Mouse (Mus musculus) Patski (cell line): ENCODE results near the gene C2cd2l. TPM values are rescaled to one million over a fixed set of nuclear protein-coding genes. Genes with fewer than 3 reads are reported as not detected.
A peak's percentile ranks its signal among the peaks of the same experiment; 100 is the strongest.
"Not testable (repeated sequence)": the region's sequence is repeated elsewhere in the genome, so short reads cannot be mapped to it uniquely, and the experiment has no call there.

Experiments
- ATAC-seq: fragments of 100-300 bp; one replicate; pipeline ENCODE4 v1.8.0; 2021
- CTCF ChIA-PET: fragments of 350-600 bp; sonication (Branson Sonifier 250); formaldehyde crosslinking; loops from one replicate; lab custom pipeline; 2022; ENCODE audit warnings: inconsistent platforms; lab: Charles Lee
- POLR2A ChIA-PET: fragments of 350-600 bp; sonication (Branson Sonifier 250); formaldehyde crosslinking; loops from one replicate; lab custom pipeline; 2022; ENCODE audit warnings: antibody characterized with exemption, inconsistent platforms; lab: Charles Lee
- DNase-seq: peaks from one replicate; pipeline ENCODE4 v3.0.0-alpha.2; 2011; ENCODE audit warnings: low read depth, low spot score
- H3K27me3 ChIP-seq: fragments of 371-371 bp; one replicate; pipeline ENCODE4 v1.5.1; 2021
- CTCF ChIP-seq: fragments of 100-300 bp; IDR thresholded peaks from one replicate; pipeline ENCODE4 v1.5.1; 2021
- in situ Hi-C: fragments of 300-500 bp; cut with MboI; formaldehyde crosslinking; loops from 3 replicates; pipeline ENCODE4 v1.11.1; 2018; ENCODE audit warnings: low pct_unique_long_range_greater_than_20kb, mixed read lengths
- polyA plus RNA-seq: library from polyadenylated mRNA; unstranded; gene quantifications from one replicate; pipeline ENCODE4 v1.2.3, GENCODE M21; 2021

The C2cd2l gene
- polyA plus RNA-seq, 1 experiment from 2014 or later: 29.5 TPM

GRCm38 (mm10) chr9:44347166-44347565 lies 27.1 kb upstream of the C2cd2l start:
- POLR2A ChIA-PET: no interaction called here
- ATAC-seq (no peak), DNase-seq (no peak)
- no peaks in the 10 kb centered on the region for H3K27me3 ChIP-seq
- TF ChIP-seq CTCF: no peak
- CTCF ChIA-PET: no interaction called here
- in situ Hi-C loops: no loop called here

- no peak for ATAC-seq
- DNase-seq: no peak
- POLR2A ChIA-PET: interaction anchor here (0.7 kb wide), 1 partner anchor 212 kb away, joined by 4 read pairs; no protein-coding TSS in a partner anchor
- CTCF ChIA-PET: interaction anchor here (1.0 to 2.5 kb wide), 2 partner anchors 16 to 52 kb away, joined by 3 to 8 read pairs; partner anchors contain the start of gene Vps11
- no peaks in the 10 kb centered on the region for H3K27me3 ChIP-seq
- TF ChIP-seq CTCF: no peak
- in situ Hi-C loops: no loop called here
Observed at GRCm38 (mm10) chr9:44345570-44346433, 25.7 kb upstream of the C2cd2l start.

GRCm38 (mm10) chr9:44343781-44344421 lies 23.8 kb upstream of the C2cd2l start, which contains the start of gene Hmbs:
Hmbs (minus strand) TSS chr9:44344228.
- POLR2A ChIA-PET: interaction anchor here (1.1 to 1.7 kb wide), 3 partner anchors 9 to 15 kb away, joined by 3 to 8 read pairs (median 3); partner anchors contain the start of gene H2afx
- peak; percentile 80 for ATAC-seq
- DNase-seq: no peak
- no peak for TF ChIP-seq CTCF
- in situ Hi-C loops: no loop called here
- CTCF ChIA-PET: interaction anchor here (1.0 to 2.5 kb wide), 2 partner anchors 8 to 18 kb away, joined by 4 to 8 read pairs; partner anchors contain the start of gene Vps11
- no peaks in the 10 kb centered on the region for H3K27me3 ChIP-seq

GRCm38 (mm10) chr9:44343290-44343689 lies 23.2 kb upstream of the C2cd2l start:
- ATAC-seq: no peak
- in situ Hi-C loops: no loop called here
- no peak for TF ChIP-seq CTCF
- H3K27me3 ChIP-seq: no peaks in the 10 kb centered on the region
- CTCF ChIA-PET: interaction anchor here (0.6 to 2.5 kb wide), 2 partner anchors 18 kb away, joined by 3 to 8 read pairs; partner anchors contain the start of gene Vps11
- no peak for DNase-seq
- POLR2A ChIA-PET: interaction anchor here (1.1 to 1.7 kb wide), 3 partner anchors 8 to 16 kb away, joined by 3 to 8 read pairs (median 3); partner anchors contain the start of gene H2afx

- CTCF ChIA-PET: interaction anchor here (0.6 kb wide), 1 partner anchor 19 kb away, joined by 3 read pairs; the partner anchor contains the start of gene Vps11
- H3K27me3 ChIP-seq: no peaks in the 10 kb centered on the region
- POLR2A ChIA-PET: interaction anchor here (1.0 to 1.7 kb wide), 3 partner anchors 8 to 17 kb away, joined by 3 to 8 read pairs (median 4); partner anchors contain the start of gene H2afx
- ATAC-seq: no peak
- no peak for TF ChIP-seq CTCF
- no peak for DNase-seq
- in situ Hi-C loops: no loop called here
Observed at GRCm38 (mm10) chr9:44342605-44343004, 22.5 kb upstream of the C2cd2l start.

GRCm38 (mm10) chr9:44342173-44342572 lies 22.1 kb upstream of the C2cd2l start:
- ATAC-seq (no peak), DNase-seq (no peak)
- ChIA-PET POLR2A (interaction anchor here (1.0 to 1.7 kb wide), 2 partner anchors 7 to 16 kb away, joined by 4 to 8 read pairs; partner anchors contain the start of gene H2afx), CTCF (no interaction called here)
- TF ChIP-seq CTCF: no peak
- in situ Hi-C loops: no loop called here
- H3K27me3 ChIP-seq: no peaks in the 10 kb centered on the region

GRCm38 (mm10) chr9:44341487-44341886 lies 21.4 kb upstream of the C2cd2l start:
- CTCF ChIA-PET: no interaction called here
- POLR2A ChIA-PET: no interaction called here
- DNase-seq: no peak
- H3K27me3 ChIP-seq: no peaks in the 10 kb centered on the region
- in situ Hi-C loops: no loop called here
- no peak for ATAC-seq
- TF ChIP-seq CTCF: no peak

GRCm38 (mm10) chr9:44338574-44338973 lies 18.5 kb upstream of the C2cd2l start:
- no peaks in the 10 kb centered on the region for H3K27me3 ChIP-seq
- ChIA-PET POLR2A (interaction anchor here (0.6 kb wide), 1 partner anchor 12 kb away, joined by 4 read pairs; no protein-coding TSS in a partner anchor), CTCF (no interaction called here)
- DNase-seq: no peak
- TF ChIP-seq CTCF: no peak
- no peak for ATAC-seq
- in situ Hi-C loops: no loop called here

- H3K27me3 ChIP-seq: no peaks in the 10 kb centered on the region
- no peak for DNase-seq
- in situ Hi-C loops: no loop called here
- no peak for TF ChIP-seq CTCF
- CTCF ChIA-PET: interaction anchor here (0.9 to 1.1 kb wide), 2 partner anchors 12 to 66 kb away, joined by 3 read pairs; partner anchors contain the start of gene Dpagt1
- no peak for ATAC-seq
- POLR2A ChIA-PET: interaction anchor here (0.6 kb wide), 1 partner anchor 65 kb away, joined by 3 read pairs; no protein-coding TSS in a partner anchor
Observed at GRCm38 (mm10) chr9:44337436-44338169, 17.5 kb upstream of the C2cd2l start.

GRCm38 (mm10) chr9:44336964-44337363 lies 16.9 kb upstream of the C2cd2l start:
- DNase-seq (no peak), ATAC-seq (no peak)
- TF ChIP-seq CTCF: no peak
- ChIA-PET CTCF (interaction anchor here (0.9 to 1.1 kb wide), 2 partner anchors 11 to 66 kb away, joined by 3 read pairs; partner anchors contain the start of gene Dpagt1), POLR2A (no interaction called here)
- H3K27me3 ChIP-seq: no peaks in the 10 kb centered on the region
- in situ Hi-C loops: no loop called here

GRCm38 (mm10) chr9:44336513-44336912 lies 16.4 kb upstream of the C2cd2l start:
- CTCF ChIA-PET: interaction anchor here (1.1 to 2.7 kb wide), 3 partner anchors 8 to 67 kb away, joined by 3 to 7 read pairs (median 4); partner anchors contain the start of gene Hmbs
- ATAC-seq, in situ Hi-C loops, H3K27me3 ChIP-seq, DNase-seq: not testable (repeated sequence)
- POLR2A ChIA-PET: interaction anchor here (2.7 kb wide), 1 partner anchor 16 kb away, joined by 16 read pairs; the partner anchor contains the start of gene C2cd2l
